Mouse (Mus musculus) urinary bladder, postnatal 4 days (tissue): ENCODE data around the gene Secisbp2.
"Not testable (repeated sequence)": the region's sequence is repeated elsewhere in the genome, so short reads cannot be mapped to it uniquely, and the experiment has no call there.

Experiments used
- DNase-seq, 2 experiments: peaks; one replicate each; pipeline ENCODE4 v3.0.0; 2021 to 2022; ENCODE audit warnings: low spot score in 2 of 2

Secisbp2 gene

DNA sequence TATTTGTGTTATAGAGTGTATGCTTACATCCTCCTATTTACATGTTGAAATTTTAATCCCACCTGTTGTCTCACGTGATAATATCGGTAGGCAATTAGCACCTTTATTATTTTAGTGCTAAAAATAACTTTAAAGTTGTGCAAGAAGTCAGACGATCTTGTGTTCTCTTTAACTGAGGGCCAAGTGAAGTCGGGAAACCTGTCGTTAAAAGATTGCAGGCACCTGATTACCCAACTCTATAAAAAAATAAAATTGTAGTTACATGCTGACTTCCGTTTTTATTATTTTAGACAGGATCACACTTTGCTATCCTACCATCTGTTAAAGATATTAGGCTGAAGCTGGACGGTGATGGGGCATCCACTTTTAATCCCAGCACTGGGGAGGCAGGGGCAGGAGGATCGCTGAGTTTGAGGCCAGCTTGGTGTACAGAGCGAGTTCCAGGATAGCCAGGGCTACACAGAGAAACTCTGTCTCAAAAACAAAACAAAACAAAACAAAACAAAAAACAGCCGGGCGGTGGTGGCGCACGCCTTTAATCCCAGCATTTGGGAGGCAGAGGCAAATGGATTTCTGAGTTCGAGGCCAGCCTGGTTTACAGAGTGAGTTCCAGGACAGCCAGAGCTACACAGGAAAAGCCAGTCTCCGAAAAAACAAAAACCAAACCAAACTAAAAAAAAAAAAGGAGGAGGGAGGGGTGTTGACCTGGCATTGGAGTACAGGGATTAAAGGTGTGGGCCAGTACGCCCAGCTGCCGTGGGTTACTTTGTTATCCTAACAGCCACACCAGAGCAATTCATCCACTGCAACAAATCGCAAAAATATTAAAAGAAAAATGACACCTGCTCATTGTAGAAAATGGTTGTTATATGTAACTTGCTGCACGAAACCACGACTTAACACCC, 7.3 kb upstream of the Secisbp2 start:
- DNase-seq = peak in 1 of 2 experiments; percentile 58

DNA sequence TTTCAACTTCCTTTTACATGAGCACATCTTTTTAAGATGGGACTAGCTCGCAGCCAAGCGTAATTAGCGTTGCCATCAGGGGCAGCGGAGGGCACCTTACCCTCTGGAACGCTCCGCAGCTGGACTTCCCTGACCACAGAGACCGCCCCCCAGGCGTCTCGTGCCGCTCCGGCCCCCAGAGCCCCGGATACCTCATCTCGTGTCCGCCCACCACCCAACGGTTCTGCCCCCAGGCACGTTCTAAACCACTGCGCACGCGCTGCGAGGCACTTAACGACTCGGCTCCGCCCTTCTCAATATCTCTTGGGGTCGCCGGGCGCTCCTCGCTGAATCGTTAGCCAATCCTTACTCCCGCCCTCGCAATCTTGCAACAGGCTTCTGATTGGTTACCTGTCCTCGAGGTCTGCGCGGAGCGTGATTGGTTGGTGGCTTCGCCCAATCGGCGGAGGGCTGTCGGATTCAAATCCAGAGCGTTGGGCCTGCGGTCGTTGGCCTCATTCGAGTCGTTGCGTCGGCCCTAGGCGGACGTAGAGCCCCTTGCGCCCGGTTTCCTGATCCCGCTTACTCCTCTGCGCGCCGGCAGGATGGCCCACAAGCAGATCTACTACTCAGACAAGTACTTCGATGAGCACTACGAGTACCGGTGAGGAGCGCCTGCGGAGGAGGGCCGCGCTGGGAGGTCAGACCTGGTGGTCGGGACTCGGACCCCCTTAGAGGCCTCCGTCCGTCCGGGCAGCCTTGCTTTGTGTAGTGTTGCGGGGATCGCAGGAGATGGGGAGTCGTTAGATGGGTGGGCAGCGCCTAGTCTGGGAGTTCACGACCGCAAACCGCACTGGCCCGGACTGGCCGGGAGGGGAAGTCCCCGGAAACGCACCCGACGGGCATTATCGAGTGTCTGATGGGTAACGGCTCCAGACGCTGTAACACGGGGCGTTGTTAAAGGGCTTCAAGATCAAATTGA, 6.4 kb upstream of the Secisbp2 start, which contains the start of gene Cks2:
Gene Cks2 (plus strand): TSS at position 404 of the 961 bp plus-strand sequence.
- DNase-seq = peak; percentile 96 to 97

DNA sequence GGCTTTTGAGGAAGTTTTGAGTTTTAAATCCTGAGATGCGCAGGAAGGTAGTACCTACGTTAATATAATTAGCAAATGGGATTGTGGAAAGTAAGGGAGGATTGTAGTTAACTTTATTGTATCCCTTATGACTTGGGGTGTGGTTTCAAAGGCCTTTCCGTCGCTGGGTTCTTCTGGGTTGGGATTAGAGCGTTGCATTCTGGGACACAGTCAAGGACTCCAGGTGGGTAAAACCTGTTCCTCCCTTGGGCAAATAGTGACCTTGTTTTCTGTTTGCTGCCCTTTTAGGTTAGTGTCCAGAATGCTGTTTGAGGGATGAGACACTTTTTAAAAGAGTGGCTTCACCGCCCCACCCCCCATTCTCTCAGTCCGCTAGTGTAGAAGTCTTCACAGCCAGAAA, 5.6 kb upstream of the Secisbp2 start:
- peak in 1 of 2 experiments; percentile 56 for DNase-seq

DNA sequence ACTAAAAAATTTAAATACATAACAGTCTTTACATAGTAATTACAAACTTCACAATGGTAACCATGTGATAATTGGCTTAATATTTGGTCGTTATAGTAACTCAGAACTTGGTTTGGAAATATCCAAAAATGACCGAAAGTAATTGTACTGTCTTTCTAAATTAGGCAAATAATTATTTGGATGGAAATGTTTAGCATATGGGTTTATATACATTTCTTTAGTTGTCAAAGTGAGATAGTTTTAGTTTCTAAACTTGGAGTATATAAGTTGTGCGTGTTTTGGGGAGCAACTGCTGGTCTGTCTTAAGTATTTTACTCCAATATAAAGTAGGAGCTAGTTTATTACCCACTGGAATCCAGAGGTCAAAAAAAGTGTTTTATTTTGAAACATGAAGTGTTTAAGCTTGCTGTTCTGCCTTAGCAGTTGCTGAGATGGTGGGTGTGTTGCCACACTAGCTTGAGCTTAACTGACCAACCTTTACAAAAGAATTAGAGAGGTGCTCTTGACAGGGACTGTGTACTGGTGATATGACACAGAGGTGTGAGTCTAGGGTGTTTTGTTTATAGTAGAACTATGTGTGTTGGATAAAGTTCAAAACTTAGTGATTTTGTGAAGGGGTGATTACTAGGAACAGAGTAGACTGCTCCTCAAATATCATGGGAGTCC, 5.0 kb upstream of the Secisbp2 start:
- no peak for DNase-seq

DNA sequence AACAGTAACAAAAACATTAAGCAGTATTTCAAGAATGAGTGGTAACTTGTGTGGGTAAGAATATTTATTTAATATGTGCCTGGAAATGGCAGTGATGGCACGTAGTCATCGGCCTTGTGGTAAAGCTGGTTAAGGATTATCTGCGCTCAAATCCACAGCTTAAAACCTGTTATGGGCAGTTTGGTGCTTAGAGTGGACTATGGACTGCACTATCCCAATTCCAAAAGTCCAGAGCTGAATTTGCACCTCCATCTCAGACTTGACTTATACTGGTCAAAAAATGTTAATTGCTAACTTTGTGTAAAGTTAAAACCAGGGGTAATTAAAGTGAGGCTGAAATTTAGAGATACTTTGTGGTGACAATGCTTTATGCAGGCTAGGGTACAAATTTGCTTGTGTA, 3.7 kb upstream of the Secisbp2 start:
- DNase-seq = no peak

DNA sequence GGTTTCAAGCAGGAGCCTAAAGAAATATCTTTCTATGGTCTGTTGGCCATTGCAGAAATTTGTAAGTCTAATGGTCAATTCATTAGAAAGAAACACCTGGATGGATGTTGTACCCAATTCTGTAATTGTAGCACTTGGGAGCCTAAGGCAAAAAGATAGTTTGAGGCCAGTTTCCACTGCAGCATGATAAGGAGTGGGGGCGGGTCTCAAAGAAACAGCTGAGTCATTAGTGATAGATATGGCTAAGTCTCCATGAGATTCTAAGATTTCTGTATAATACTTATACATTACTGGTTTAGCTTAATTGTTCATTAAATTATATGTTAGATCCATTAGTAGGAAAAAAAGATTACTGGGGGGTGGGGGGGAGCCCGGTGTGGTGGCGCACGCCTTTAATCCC, 3.3 kb upstream of the Secisbp2 start:
- DNase-seq = no peak

DNA sequence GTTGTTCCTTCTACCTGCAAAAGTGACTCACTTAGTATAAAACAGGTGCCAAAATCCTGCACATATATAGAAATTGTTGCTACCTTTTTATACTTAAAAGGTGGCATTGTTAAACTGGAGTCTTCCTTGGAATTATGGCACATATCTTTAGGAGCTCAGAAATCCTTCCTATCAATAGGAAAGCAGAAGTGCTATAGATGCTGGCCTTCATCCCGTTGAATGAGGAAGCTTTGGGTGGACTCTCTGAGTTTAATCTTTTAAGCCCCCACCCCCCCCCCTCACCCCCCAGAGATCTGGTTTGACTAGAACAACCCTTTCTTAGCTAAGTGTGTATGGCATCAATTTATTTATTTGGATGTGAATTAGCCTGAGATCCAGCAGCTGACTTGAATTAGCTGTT, 1.8 kb upstream of the Secisbp2 start:
- DNase-seq = no peak

DNA sequence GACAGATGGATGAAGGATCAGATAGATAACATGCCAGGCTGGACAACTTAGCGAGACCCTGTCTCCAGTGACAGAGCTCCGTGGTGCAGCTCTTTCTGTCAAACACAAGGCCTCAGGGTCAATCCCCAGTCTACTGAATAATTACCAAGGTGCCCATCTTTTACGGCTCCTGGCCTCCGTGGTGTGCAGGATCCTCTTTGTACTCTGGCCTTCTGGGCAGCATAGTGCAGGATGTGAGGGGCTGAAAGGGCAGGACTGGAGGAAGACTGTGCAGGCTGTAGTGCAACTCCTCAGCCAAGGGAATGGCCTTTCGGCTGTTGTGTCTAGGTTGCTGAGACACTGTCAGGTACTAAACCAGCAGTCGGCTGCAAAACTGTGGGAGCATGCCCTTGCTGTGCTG, 1.7 kb downstream of the Secisbp2 start:
- DNase-seq = peak in 1 of 2 experiments; percentile 23

DNA sequence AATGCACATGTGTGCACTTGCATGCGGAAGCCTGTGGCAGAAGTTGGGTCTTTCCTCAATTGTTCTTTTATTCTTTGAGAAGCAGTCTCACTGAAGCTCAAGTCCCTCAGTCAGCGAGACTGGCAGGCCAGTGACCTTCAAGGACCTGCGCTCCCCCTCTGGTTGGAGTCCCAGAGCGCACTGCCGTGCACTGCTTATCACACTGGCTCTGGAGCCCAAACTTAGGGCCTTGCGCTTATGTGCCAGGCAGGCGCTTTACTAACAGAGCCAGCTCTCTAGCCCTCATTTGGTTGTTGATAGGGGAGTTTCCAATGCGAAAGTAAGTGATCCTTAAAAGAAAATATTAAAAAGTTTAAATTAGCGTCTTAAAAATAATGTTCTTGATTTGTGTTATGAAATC, 2.5 kb downstream of the Secisbp2 start:
- DNase-seq = no peak

DNA sequence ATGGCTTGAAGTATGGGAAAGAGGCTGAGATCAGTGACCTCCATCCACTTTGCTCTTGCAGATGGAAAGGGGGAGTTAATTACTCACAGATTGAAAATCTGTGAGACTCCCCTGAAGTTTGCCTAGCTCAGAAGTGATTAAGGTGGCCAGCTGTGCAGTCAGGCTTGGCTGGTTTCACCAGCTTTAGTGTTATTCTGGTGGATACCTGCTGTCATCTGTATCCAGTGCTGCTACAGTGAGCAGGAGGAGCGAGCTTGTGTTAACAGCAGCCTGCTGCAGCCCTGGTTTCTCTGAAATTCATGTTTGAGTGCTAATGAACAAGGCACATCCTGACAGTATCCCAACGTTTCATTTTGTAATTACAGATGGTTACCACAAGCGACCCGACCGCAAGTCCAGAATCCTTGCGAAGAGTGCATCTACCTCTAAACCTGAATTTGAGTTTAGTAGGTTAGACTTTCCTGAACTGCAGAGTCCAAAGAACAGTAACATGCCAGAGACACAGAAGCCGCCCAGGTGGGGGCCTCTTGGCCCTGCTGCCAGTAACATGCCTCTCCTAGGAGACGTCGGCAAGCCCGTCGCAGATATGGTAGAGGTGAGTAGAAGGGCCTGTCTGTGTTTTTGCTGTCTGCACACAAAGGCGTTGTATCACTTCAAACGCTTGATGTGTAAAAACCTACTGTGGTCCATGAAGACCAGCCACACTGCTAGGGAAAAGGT, 5.2 kb downstream of the Secisbp2 start:
- no peak for DNase-seq

DNA sequence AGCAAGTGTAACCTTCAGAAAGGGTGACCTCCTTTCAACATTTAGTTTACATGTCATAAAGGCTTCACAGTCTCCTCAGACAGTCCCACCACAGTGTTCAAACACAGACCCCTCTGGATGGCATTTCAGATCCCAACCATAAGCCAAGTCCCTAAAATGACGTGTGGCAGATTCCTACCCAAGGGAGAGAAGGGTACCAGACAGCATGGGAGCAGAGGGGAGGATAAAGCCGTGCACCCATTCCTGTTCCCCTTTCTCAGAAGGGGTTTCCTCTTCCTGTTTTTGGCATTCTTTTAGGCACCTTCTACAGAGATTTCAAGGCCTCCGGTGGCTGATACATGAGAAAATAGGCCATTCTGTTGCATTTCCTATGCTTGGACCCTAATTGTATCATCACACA, 6.6 kb downstream of the Secisbp2 start:
- DNase-seq = no peak

DNA sequence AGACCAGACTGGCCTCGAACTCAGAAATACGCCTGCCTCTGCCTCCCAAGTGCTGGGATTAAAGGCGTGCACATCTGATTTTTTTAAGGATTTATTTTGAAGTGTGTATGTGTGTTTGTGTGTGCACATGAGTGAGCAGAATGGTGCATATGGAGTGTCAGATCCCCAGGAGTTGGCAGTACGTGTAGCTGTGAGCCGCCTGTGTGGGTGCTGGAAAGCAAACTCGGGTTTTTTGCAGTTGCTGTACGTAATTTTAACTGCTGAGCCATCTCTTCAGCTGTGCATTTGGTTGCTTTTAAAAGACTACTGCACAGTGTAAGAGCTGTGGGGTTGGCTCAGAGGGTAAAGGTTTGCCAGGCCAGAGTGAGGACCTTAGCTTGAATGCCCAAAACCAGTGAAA, 8.1 kb downstream of the Secisbp2 start:
- no peak for DNase-seq

DNA sequence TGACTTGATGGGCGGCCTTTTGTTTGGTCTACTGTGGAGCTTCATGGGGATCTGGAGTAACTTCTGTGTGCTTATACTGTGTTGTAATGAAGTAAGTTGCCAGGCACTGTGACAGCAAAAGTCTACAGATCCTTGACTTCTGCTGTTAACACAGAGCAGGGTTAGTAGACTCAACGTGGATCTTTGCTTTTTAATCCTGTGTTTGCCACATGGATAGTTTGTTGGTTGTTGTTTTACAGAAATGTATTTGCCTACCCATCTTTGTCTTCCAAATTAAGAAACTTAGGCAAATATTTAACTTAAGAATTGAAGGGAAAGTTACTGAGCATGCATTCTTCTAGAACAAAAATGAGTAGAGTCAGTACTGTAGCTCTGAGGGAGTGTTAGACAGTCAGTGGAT, 12.1 kb downstream of the Secisbp2 start:
- DNase-seq = no peak

DNA sequence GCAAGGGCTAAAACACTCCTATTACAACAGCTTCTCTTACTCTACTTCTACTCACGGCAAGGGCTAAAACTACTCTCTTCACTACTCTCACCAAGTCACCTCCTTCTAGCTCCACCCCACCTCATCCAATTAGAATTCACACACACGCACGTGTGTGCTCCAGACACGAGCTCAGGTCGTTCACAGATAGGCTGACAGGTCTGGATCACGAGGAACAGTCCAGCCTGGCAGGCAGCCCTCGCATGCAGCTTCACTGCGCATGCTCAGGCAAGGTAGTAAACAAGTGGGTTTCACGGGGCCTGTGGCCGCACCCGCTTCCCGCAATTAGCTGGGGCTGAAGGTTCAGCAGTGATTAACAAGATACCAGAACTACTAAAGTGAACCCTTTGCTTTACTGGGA, 16.7 kb downstream of the Secisbp2 start:
- not testable (repeated sequence) for DNase-seq

DNA sequence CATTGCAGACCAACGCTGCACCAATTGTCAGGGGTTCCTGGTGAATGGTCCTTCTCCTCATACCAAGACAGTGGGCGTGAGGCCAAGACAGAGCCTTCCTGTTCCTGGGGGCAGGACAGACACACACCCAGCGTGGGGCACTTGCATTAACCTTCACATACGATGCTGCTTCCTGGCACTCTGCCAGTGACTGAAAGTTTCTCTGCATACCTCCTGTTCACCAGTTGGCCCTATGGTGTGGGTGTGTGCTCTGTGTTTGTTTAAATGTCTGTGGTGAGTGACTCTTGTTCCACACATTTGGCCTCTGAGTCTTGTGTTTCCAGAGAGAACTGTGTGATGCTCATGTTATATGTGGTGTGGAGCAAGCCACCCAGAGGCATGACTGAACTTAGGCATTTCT, 25.1 kb downstream of the Secisbp2 start:
- DNase-seq = no peak

DNA sequence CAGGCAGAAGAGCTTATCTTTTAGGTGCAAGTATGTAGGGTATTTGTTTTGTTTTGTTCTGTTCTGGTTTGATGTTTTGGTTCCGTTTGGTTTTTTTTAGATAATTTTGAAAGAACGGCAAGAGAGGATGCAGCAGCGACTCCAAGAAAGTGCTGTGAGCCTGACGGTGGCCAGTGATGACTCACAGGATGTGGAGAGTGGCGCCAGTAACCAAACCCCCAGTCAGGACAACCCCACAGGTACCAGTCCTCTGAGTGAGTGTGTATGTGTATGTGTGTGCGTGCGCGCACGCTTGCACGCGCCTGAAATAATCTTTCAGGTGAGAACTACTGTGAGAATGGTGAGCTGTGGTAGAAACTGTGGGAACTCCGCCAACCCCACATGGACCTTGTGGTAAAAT, 25.5 kb downstream of the Secisbp2 start:
- DNase-seq = no peak

DNA sequence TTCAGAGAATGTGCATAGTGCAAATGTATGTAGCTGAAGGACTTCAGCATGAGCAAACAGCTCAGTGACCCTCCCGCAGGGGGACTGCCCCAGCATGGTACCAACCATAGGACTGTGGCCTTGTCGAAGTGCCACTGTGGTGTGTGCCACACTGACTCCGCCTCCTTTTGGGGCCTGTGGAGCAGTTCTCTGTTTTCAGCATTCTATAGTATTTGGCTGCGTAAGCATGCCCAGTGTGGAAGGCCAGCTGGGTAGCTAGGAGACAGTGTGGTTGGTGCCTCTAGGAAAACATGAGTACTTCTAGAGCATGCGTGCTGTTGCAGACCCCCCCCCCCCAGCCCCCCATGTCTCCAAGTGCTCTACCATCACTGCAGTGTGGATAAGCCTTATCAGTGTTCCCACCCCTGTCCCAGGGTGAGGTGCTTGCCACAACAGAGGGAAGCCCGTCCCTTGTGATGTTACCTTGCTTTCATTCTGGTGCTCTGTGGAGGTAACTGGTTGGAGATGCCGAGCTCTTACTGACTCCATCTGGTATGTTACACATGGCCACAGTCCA, 26.2 kb downstream of the Secisbp2 start:
- DNase-seq = no peak

DNA sequence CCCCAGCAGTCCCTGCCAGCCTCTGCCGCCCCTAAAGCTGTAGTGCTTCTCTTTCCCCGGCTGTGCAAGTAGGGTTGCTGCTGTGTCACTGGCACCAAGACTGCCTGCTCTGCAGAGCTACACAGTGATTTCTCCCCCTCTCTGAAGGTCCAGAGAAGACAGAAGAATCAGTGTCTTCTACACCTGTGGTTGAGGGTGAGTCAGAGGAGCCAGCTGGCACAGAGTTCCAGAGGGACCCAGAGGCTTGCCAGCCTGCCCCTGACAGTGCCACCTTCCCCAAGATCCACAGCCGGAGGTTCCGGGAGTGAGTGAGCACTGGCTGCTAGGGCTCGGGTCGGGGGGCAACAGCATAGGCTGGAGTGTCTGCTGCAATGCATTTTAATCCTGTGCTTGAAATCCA, 27.2 kb downstream of the Secisbp2 start:
- no peak for DNase-seq

DNA sequence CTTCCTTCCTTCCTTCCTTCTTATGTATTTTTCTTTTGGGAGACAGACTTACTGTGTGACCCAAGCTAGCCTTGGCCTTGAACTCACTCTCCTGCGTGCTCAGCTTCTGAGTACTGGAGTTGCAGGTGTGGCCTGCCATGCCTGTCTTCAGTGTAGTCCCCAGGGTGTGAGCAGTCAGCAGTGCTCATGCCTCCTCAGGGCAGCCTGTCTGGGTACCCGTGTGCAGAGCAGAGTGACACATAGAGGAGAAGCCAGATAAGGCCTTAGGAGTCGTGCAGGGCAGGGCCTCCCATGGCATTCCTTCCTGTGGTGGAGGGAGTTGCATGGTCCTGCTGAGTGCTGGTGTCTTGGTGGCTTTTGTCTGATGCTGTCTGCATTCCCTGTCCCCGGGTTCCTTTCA, 27.8 kb downstream of the Secisbp2 start:
- no peak for DNase-seq

DNA sequence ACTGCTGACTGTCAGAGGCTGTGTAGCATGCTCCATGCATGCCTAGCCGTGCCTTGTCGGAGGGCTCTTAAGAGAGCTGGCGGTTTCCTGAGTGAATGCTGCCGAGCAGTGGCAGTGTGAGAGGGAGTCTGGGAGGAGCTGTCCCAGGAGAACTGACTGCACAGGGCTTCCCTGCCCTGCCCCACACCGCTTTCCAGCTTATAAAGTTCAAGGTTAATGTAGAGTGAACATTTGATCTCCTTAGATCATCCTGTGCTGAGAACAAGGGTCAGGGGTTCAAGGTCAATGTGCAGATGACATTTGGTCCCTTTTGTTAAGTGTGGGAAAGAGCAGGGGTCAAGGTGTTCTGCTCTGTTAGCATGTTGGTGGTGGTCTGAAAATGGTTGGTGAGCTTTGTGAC, 29.6 kb downstream of the Secisbp2 start:
- no peak for DNase-seq

DNA sequence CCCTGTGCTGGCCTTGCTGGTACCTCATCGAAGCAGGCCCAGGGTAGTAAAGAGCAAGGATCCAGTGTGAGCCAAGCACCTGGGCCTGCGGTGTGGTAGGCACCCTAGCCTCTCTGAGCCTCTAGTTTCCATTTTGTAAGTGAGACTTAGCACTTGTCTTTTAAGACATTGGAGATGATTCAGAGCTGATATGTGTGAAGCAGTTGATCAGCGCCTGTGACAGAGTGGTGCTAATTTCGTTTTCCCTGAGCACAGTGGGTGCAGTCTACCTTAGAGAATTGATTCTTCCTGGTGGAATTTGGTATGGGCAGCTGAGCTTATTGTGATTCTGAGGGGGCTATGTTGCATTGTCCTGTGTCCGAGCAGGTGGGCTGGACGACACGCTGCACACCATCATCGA, 30.1 kb downstream of the Secisbp2 start:
- no peak for DNase-seq
